ENCODE assay signal across 10 mouse cellular contexts in genomic region chr3:135661707-135662106, GRCm38 (mm10).
"Had no signal": no experiment of that assay in that cellular context is flagged by ENCODE, and none has a peak within 500 bp of the region (broad histone marks: within the 10 kb centered on the region; RNA-seq: fewer than 3 reads in every experiment).

No protein-coding gene starts in this region.

- DNase-seq: kidney, adult 2 months; kidney, postnatal 10 days; kidney, postnatal 36 days; left cerebral cortex, postnatal 4 days; liver, postnatal 0 days; lung, embryonic 14.5 days; thymus, adult 2 months; thymus, postnatal 14 days had no signal

- ATAC-seq: liver, postnatal 0 days; lung, postnatal 0 days; midbrain, embryonic 16.5 days had no signal
